In the genomic region with DNA sequence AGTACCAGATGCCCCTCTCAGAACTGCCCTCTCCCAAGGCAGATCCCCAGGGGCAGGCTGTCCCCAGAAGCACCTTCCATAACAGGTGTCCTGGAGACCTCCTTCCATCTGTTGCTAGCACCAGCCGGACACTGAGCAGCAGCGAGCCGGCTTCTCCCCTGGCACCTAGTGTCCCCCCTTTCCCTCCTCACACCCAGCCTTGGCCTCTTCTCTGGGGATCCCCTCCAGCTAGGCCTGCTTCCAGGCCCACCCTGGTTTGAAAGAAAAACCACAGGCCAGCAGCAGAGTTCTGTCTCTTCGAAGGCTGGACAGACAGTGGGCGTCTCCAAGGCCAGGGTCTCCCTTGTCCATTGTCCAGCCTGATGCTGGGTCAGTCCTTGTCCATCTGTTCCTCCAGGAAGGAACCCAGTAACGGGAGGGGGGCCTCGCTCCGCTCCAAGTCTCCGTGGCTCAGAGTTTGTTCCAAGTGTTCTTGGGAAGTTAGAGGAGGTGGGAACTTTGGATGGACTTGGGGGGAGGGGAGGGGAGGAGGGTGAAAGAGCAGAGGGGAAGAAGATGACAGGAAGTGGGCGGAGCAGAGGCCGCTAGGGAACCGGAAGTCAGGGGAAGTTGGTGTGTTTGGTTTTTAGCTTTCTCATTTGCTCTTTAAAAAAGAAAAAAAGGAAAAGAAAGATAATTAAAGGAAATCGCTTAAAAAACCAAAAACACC, we compare ENCODE assay signal across 7 mouse cellular contexts. TPM values are rescaled to one million over a fixed set of nuclear protein-coding genes. Genes with fewer than 3 reads are reported as not detected.
DNase-seq lines count a peak whose midpoint lies in the region; TF ChIP-seq lines count a peak whose summit lies in the region.

No protein-coding gene starts in this region.

- H3K4me1 ChIP-seq in E14TG2a.4 (replicated peaks; ENCODE audit: low read depth, low read length), result peaks cover 64% of the 10 kb centered on the region
- H3K4me1 ChIP-seq in heart, embryonic 10.5 days, result peaks cover 30% of the 10 kb centered on the region
- H3K4me1 ChIP-seq in thymus, adult 2 months (replicated peaks; ENCODE audit: control insufficient read depth, insufficient read depth, low read length), result peaks cover 46% of the 10 kb centered on the region

- 46% methylated on average over 13 of the region's 13 CpGs for WGBS in heart, embryonic 10.5 days
- 39% methylated on average over 13 of the region's 13 CpGs for WGBS in thymus, adult 2 months

- H3K27me3 ChIP-seq in E14TG2a.4 (ENCODE audit: insufficient read depth, low read length), result no peaks in the 10 kb centered on the region
- peaks cover 36% of the 10 kb centered on the region for H3K27me3 ChIP-seq in heart, embryonic 10.5 days (ENCODE audit: insufficient read depth, poor library complexity, severe bottlenecking)
- no peaks in the 10 kb centered on the region for H3K27me3 ChIP-seq in thymus, adult 2 months (ENCODE audit: control insufficient read depth, insufficient read depth, low read length)

- no peaks in the 10 kb centered on the region for H3K36me3 ChIP-seq in E14TG2a.4 (ENCODE audit: insufficient read depth, low read length)
- no peaks in the 10 kb centered on the region for H3K36me3 ChIP-seq in heart, embryonic 10.5 days
- no peaks in the 10 kb centered on the region for H3K36me3 ChIP-seq in thymus, adult 2 months (ENCODE audit: control insufficient read depth, insufficient read depth, low read length)

- peak; percentile 95 for DNase-seq in R1 (ENCODE audit: low read depth, low spot score)
- DNase-seq in heart, embryonic 10.5 days (ENCODE audit: low spot score), result no peak
- peak; percentile 50 to 52 for DNase-seq in kidney, adult 8-10 months
- peak; percentile 85 for DNase-seq in lung, postnatal 10 days
- peak; percentile 62 for DNase-seq in thymus, adult 2 months
- no peak for DNase-seq in urinary bladder, postnatal 14 days (ENCODE audit: low spot score)

- TF ChIP-seq CTCF in E14TG2a.4 (conservative IDR thresholded peaks at IDR 0.05; ENCODE audit: low read length), result no peak
- no peak for TF ChIP-seq CTCF in thymus, adult 2 months (IDR thresholded peaks at IDR 0.05; ENCODE audit: borderline replicate concordance, control insufficient read depth, extremely low read depth, insufficient read depth, low read length, poor library complexity)

- no peaks in the 10 kb centered on the region for H3K9me3 ChIP-seq in E14TG2a.4 (ENCODE audit: low read length)
- no peaks in the 10 kb centered on the region for H3K9me3 ChIP-seq in heart, embryonic 10.5 days

- H3K4me3 ChIP-seq in E14TG2a.4 (replicated peaks; ENCODE audit: low read length), result peak overlapping the region; percentile 76
- H3K4me3 ChIP-seq in heart, embryonic 10.5 days, result no peak overlapping the region
- peak overlapping the region; percentile 32 for H3K4me3 ChIP-seq in thymus, adult 2 months (ENCODE audit: control insufficient read depth, insufficient read depth, low read length)

- TF ChIP-seq POLR2A in thymus, adult 2 months (IDR thresholded peaks at IDR 0.05; ENCODE audit: control insufficient read depth, extremely low read depth, insufficient read depth, low read length, poor library complexity), result no peak

- peak overlapping the region; percentile 38 for H3K27ac ChIP-seq in heart, embryonic 10.5 days
- H3K27ac ChIP-seq in thymus, adult 2 months (ENCODE audit: control insufficient read depth, insufficient read depth, low read length), result peak overlapping the region; percentile 31; the same call in 1 of the 2 replicates

RNA-seq across cellular contexts. Expression of a gene that starts 11.7 kb away (rescaled TPM):
- polyA plus RNA-seq in heart, embryonic 10.5 days (2016; fragmentation: Nextera tagmentation; extraction: Ambion mirVana), result 1.3 TPM in 2 replicates
- not detected in 2 replicates for polyA plus RNA-seq in thymus, adult 2 months (2012; rRNA removed)

Comparison
In these comparisons a context has a peak if more than half of its experiments do, and no peak if none do; other contexts are left out.
1. DNase-seq: peak in R1 (single experiment), kidney, adult 8-10 months (2 of 2), lung, postnatal 10 days (single experiment) and thymus, adult 2 months (single experiment); none in heart, embryonic 10.5 days (single experiment) and urinary bladder, postnatal 14 days (single experiment).